Mouse (Mus musculus): ENCODE data around the gene Ccndbp1. TPM values are rescaled to one million over a fixed set of nuclear protein-coding genes. Genes with fewer than 3 reads are reported as not detected.

The Ccndbp1 gene
- polyA plus RNA-seq (2014; fragmentation: Illumina TruSeq; extraction: RNeasy Lipid Tissue Mini Kit (QIAGEN cat#74804); ENCODE audit: low read depth, low replicate concordance) = 57.0 TPM

DNA sequence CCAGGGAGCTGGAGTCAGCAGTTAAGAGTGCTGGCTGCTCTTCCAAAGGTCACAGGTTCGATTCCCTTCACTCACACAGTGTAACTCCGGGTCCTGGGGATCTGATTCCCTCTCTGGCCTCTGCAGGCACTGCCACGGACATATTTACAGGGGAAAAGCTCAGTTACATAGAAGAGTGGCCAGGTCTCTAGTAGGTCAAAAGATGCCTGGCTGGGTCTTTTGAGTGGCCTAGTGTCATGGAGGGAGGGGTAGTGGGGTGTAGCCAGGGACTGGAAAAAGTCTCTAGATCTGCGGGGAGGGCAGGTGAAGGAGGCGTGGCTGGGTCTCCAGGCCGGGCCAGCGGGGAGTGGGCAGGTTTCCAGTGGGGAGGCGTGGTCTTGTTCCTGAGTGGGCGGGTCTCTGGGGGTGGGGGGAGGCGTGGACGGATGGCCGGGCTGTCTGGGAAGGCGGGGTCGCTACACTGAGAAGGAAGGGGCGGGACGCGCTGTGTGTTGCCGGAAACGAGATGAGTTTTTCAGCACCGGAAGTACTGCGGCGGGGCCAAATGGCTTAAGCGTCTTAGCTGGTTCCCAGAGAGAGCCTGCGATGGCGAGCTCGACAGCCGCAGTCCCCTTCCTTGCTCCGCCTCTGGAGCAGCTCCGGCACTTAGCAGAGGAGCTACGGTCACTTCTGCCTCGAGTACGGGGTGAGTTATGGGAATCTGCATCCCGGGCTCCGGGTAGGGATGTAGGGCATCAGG lies at the start of gene Ccndbp1:
Ccndbp1 (plus strand) TSS at position 479 of the 739 bp plus-strand sequence.

DNA sequence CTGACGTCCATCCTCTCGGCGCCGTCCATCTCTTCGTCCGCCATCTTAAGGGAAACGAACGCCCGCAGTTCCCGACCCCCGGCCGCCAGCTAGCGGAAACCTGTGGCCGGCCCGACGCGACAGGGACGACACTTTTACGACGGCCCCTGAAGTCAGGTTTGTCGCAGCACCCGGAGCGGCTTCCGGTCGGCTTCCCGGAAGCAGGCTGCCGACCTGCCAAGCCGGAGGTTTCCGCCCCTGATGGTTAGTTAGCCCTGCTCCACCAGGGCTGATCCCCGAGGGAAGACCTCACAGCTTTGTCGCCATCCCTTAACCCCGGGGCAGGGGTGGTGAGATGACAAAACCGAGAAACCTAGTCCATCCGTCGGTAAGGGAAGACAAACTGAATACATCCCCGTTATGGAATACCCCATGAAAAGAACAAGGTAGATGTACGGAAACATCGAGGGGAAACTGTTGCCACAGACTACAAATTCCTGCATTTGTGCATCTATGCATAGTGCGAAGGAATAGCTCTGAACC lies 37.6 kb upstream of the Ccndbp1 start, which contains the start of gene Ubr1:
Ubr1 (minus strand) TSS at position 157 of the 522 bp plus-strand sequence.

DNA sequence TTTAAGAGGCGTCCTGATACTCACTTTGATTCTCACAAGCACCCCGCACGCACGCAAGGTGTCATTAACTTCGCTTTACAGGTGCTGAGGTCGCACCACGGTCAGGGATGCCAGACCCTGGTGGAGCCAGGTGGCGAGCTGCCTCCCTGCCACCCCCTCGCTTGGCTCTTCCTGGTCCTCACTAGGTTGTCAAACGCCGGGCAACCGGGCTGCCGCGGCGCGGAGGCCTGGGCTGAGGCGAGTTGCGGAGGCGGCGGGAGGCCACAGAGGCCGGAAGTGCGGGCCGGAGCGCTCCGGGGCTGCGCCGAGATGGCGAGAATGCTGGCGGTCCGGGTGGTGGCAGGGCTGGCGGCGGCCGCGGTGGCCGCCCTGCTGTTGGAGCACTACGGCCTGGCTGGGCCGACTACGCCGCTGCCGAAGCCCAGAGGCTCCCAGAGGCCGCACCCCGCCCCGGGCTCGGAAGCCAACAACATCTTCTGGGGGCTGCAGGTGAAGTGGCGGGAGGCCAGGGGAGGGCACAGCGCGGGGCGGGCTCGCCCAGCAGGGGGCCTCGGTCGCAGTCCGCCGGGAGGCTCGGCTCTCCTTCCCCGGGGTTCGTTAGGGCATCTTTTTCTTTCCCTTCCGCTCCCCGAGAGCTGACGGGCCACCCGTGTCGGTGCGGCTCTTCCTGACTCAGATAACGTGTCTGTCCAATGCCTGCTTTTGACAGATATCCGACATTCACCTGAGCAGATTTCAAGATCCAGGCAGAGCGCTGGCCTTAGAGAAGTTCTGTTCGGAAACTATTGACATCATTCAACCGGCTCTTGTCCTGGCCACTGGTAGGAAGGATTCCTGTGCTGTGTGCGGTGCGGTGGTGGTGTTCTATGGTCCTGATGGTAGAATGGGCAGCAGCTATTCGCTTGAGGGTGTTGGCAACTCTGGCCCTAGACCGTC lies 30.9 kb upstream of the Ccndbp1 start, which contains the start of gene Tmem62:
Tmem62 (plus strand) TSS at position 28 of the 936 bp plus-strand sequence.

DNA sequence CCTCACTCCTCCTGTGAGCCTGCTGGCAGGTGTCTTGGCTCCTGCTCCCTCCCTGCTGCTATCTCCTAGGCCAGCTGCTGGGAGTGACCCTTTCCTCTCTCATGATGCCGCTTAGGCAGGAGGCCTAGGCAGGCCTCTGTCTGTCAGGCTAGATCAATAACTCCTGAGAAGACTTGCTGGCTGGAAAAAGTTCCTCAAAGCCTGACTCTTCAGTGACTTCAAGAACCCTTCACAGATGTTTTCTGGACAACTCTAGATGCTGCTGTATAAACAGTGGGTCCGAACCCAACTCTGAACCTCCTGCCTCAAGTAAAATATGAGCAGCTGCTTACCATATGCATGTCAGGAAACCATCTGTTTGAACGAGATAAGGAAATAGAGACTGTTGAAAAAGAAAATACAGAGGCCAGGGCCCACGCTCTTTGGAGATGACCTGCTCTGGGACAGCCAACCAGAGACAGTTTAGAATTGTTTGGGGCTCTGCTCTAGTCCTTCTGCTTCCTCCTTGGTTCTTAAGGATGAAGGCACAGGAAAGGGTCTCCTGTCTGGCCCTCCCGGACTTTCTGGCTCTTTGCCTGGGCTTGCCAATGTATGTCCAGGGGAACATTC lies 28.6 kb downstream of the Ccndbp1 start, which contains the start of gene Epb42:
Epb42 (minus strand) TSS at position 340 of the 609 bp plus-strand sequence.

Other genes with a start within 250 kb of the Ccndbp1 start
- 2.4 TPM for gene Cdan1, start 158.3 kb upstream of the Ccndbp1 start, polyA plus RNA-seq (2014; fragmentation: Illumina TruSeq; extraction: RNeasy Lipid Tissue Mini Kit (QIAGEN cat#74804); ENCODE audit: low read depth, low replicate concordance)
- gene Ttbk2, start 157.8 kb upstream of the Ccndbp1 start, polyA plus RNA-seq (2014; fragmentation: Illumina TruSeq; extraction: RNeasy Lipid Tissue Mini Kit (QIAGEN cat#74804); ENCODE audit: low read depth, low replicate concordance) = 12.8 TPM
- gene Ubr1, start 37.7 kb upstream of the Ccndbp1 start, polyA plus RNA-seq (2014; fragmentation: Illumina TruSeq; extraction: RNeasy Lipid Tissue Mini Kit (QIAGEN cat#74804); ENCODE audit: low read depth, low replicate concordance) = 37.2 TPM
- 42.8 TPM for gene Tmem62, start 31.4 kb upstream of the Ccndbp1 start, polyA plus RNA-seq (2014; fragmentation: Illumina TruSeq; extraction: RNeasy Lipid Tissue Mini Kit (QIAGEN cat#74804); ENCODE audit: low read depth, low replicate concordance)
- 1.9 TPM for gene Epb42, start 28.7 kb downstream of the Ccndbp1 start, polyA plus RNA-seq (2014; fragmentation: Illumina TruSeq; extraction: RNeasy Lipid Tissue Mini Kit (QIAGEN cat#74804); ENCODE audit: low read depth, low replicate concordance)
- not detected for gene Tgm5, start 77.4 kb downstream of the Ccndbp1 start, polyA plus RNA-seq (2014; fragmentation: Illumina TruSeq; extraction: RNeasy Lipid Tissue Mini Kit (QIAGEN cat#74804); ENCODE audit: low read depth, low replicate concordance)
- not detected for gene Tgm7, start 101.4 kb downstream of the Ccndbp1 start, polyA plus RNA-seq (2014; fragmentation: Illumina TruSeq; extraction: RNeasy Lipid Tissue Mini Kit (QIAGEN cat#74804); ENCODE audit: low read depth, low replicate concordance)
- 34.4 TPM for gene Adal, start 132.0 kb downstream of the Ccndbp1 start, polyA plus RNA-seq (2014; fragmentation: Illumina TruSeq; extraction: RNeasy Lipid Tissue Mini Kit (QIAGEN cat#74804); ENCODE audit: low read depth, low replicate concordance)
- gene Lcmt2, start 132.2 kb downstream of the Ccndbp1 start, polyA plus RNA-seq (2014; fragmentation: Illumina TruSeq; extraction: RNeasy Lipid Tissue Mini Kit (QIAGEN cat#74804); ENCODE audit: low read depth, low replicate concordance) = 5.6 TPM
- gene Tubgcp4, start 162.3 kb downstream of the Ccndbp1 start, polyA plus RNA-seq (2014; fragmentation: Illumina TruSeq; extraction: RNeasy Lipid Tissue Mini Kit (QIAGEN cat#74804); ENCODE audit: low read depth, low replicate concordance) = 49.1 TPM
- 32.5 TPM for gene Zscan29, start 162.7 kb downstream of the Ccndbp1 start, polyA plus RNA-seq (2014; fragmentation: Illumina TruSeq; extraction: RNeasy Lipid Tissue Mini Kit (QIAGEN cat#74804); ENCODE audit: low read depth, low replicate concordance)

All from kidney, adult 10 weeks (tissue).